12 mouse cellular contexts compared by ENCODE assay signal in genomic region chr2:160793117-160793516, GRCm38 (mm10).
DNase-seq lines count a peak whose midpoint lies in the region; ATAC-seq and TF ChIP-seq lines count a peak whose summit lies in the region.
"Had no signal": no experiment of that assay in that cellular context is flagged by ENCODE, and none has a peak within 500 bp of the region (broad histone marks: within the 10 kb centered on the region; RNA-seq: fewer than 3 reads in every experiment).

No protein-coding gene starts in this region.

- H3K4me2 ChIP-seq in lung, postnatal 0 days (replicated peaks; ENCODE audit: low read depth, low read length), result no peak overlapping the region
- H3K4me2 ChIP-seq in intestine, embryonic 15.5 days (replicated peaks), result no peak overlapping the region
- H3K4me2 ChIP-seq: embryonic facial prominence, embryonic 13.5 days; heart, embryonic 12.5 days; limb, embryonic 12.5 days had no signal

- H3K9me3 ChIP-seq in lung, postnatal 0 days (ENCODE audit: low read length), result no peaks in the 10 kb centered on the region
- H3K9me3 ChIP-seq in intestine, embryonic 15.5 days, result no peaks in the 10 kb centered on the region
- H3K9me3 ChIP-seq: embryonic facial prominence, embryonic 13.5 days; heart, embryonic 12.5 days; limb, embryonic 12.5 days had no signal

- peak; percentile 49 for DNase-seq in kidney, adult 9 months
- DNase-seq in kidney, postnatal 10 days, result no peak
- DNase-seq in 416B (ENCODE audit: low read depth), result peak; percentile 73
- DNase-seq in CD4-positive, CD25-positive, alpha-beta regulatory T cell, adult 2 months (ENCODE audit: low read depth, low spot score), result peak; percentile 77
- peak; percentile 61 for DNase-seq in lung, postnatal 0 days (ENCODE audit: low spot score)
- no peak for DNase-seq in cerebellum, adult 9-11 months
- DNase-seq: cerebellum, adult 18-20 months had no signal

- 0 out of 2 replicates have a peak, but pooled peaks have one; percentile 12 for ATAC-seq in lung, postnatal 0 days
- ATAC-seq in intestine, embryonic 15.5 days, result no peak
- ATAC-seq: Patski had no signal

- no peak overlapping the region for H3K9ac ChIP-seq in lung, postnatal 0 days (replicated peaks; ENCODE audit: low read depth)
- H3K9ac ChIP-seq in intestine, embryonic 15.5 days, result no peak overlapping the region
- H3K9ac ChIP-seq: embryonic facial prominence, embryonic 13.5 days; heart, embryonic 12.5 days; limb, embryonic 12.5 days had no signal

- H3K27ac ChIP-seq in lung, postnatal 0 days (ENCODE audit: low read length), result no peak overlapping the region
- H3K27ac ChIP-seq in intestine, embryonic 15.5 days, result no peak overlapping the region
- H3K27ac ChIP-seq: embryonic facial prominence, embryonic 13.5 days; limb, embryonic 12.5 days had no signal

- TF ChIP-seq EP300 in lung, postnatal 0 days (IDR thresholded peaks at IDR 0.05), result no peak

- no peaks in the 10 kb centered on the region for H3K27me3 ChIP-seq in lung, postnatal 0 days (replicated peaks; ENCODE audit: insufficient read depth, low read length)
- no peaks in the 10 kb centered on the region for H3K27me3 ChIP-seq in intestine, embryonic 15.5 days (replicated peaks)
- H3K27me3 ChIP-seq: embryonic facial prominence, embryonic 13.5 days; heart, embryonic 12.5 days; limb, embryonic 12.5 days; Patski had no signal

- H3K4me3 ChIP-seq in lung, postnatal 0 days (ENCODE audit: low read depth, low read length), result no peak overlapping the region
- H3K4me3 ChIP-seq in intestine, embryonic 15.5 days (replicated peaks), result no peak overlapping the region
- H3K4me3 ChIP-seq: embryonic facial prominence, embryonic 13.5 days; heart, embryonic 12.5 days; limb, embryonic 12.5 days had no signal

- no peaks in the 10 kb centered on the region for H3K36me3 ChIP-seq in lung, postnatal 0 days (ENCODE audit: insufficient read depth, low read length)
- H3K36me3 ChIP-seq in intestine, embryonic 15.5 days, result no peaks in the 10 kb centered on the region
- H3K36me3 ChIP-seq: embryonic facial prominence, embryonic 13.5 days; heart, embryonic 12.5 days; limb, embryonic 12.5 days had no signal

- whole genome bisulfite sequencing in lung, postnatal 0 days, result 58% methylated on average over 2 of the region's 2 CpGs
- WGBS in intestine, embryonic 15.5 days, result 77% methylated on average over 2 of the region's 2 CpGs

- peak; percentile 63 for TF ChIP-seq CTCF in lung, postnatal 0 days (IDR thresholded peaks at IDR 0.05)

- H3K4me1 ChIP-seq in lung, postnatal 0 days (ENCODE audit: insufficient read depth, low read depth, low read length), result peaks cover 4% of the 10 kb centered on the region; the same call in 1 of the 2 replicates
- no peaks in the 10 kb centered on the region for H3K4me1 ChIP-seq in intestine, embryonic 15.5 days (replicated peaks)
- H3K4me1 ChIP-seq: embryonic facial prominence, embryonic 13.5 days; limb, embryonic 12.5 days had no signal

Comparison
In these comparisons a context has a peak if more than half of its experiments do, and no peak if none do; other contexts are left out.
1. DNase-seq: peak in kidney, adult 9 months (single experiment), 416B (single experiment), CD4-positive, CD25-positive, alpha-beta regulatory T cell, adult 2 months (single experiment) and lung, postnatal 0 days (single experiment); none in kidney, postnatal 10 days (single experiment) and cerebellum, adult 9-11 months (single experiment).